Mouse (Mus musculus): ENCODE measurements at regions not wholly inside any gene's neighbourhood (a gene's known extent, or its start where the extent isn't known, plus 50 kb on each side); places are given as distances from the start of the nearest gene placed in this dataset.

DNA sequence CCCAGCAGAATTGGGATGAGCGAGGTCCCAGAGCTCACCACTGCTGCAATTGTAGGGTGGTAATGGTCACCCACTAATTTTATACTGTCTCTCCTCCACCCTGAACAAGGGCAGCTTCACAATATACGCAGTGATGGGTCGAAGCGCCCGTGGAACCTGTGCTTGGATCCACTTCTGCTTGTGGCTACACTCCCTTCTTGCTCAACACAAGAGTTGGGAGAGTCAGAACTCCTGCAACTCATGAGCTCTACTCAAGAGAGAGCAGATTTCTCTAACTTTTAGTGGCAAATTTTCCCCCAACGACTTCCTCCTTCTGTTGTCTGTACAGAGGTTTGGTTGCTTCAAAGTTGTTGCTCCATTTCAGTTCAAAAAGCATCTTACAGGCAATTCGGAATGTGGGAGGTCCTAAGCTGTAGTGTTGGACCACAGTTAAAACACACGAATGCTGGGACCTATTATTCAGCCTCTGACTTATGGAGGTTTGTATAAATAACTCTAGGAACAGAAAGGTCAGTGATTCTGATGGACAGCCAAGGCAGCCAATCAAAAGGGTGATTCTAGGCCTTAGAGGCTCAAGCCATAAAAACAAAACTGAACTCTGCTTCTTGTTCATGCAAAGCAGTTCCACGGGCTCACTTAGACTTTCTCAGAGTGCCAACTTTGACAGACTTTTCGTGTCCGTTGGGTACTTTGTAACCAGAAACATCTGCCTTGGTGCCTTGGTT is 227.8 kb upstream of the Meis1 start:
- peak in 1 of 2 experiments; percentile 8 for DNase-seq

DNA sequence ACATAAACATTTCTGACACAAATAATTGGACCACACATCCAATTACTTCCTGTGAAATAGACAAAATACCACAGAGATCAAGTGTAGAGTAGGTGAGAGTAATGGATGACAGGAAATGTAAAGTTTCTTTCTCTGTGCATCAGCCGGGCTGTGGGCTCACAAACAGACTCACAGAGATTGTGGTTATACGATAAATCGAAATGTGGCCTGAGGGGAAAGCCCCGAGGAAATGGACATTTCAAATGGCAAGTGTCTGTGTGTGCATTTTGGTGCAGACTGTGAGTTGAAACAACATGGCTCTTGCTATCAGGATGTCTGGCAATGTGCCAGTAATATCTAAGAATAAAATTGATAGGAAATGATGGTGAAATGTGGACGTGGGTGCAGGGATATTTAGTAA is 234.8 kb upstream of the Meis1 start:
- DNase-seq = no peak

DNA sequence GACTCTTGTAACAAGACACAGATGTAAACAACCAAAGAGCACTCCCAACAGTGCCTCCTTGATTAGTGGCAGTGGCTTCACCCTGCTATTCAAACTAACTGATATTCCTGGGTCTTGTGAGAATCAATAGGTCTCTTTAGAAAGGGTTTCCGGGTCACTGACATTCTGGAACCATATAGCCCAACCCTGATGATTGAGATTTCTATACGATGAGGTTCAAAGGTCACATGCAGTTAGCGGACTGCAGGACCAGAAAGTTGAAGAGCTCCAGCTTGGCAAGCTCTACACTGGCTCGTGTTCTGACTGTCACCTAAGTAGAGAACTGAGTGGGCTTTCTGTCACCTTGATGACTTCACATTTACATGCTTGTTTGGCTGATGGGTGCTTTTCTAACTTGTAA is 235.4 kb upstream of the Meis1 start:
- no peak for DNase-seq

DNA sequence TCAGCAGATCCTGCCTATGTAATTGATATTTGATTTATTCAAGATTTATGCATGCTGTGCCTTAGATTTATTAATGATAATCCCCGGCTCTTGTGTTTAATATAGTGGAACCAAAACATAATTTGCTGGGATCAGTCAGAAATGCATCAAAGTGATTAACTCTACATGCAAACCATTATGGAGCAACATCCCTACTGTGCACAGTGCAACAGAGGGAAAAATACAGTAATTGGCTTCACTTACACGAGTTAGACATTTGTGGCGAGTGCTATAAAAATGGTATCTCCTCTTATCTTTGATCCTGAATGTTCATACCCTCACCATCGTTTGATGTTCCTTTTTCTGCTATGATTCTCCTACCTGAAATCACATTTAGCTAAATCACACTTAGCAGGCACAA is 238.8 kb upstream of the Meis1 start:
- DNase-seq = no peak

DNA sequence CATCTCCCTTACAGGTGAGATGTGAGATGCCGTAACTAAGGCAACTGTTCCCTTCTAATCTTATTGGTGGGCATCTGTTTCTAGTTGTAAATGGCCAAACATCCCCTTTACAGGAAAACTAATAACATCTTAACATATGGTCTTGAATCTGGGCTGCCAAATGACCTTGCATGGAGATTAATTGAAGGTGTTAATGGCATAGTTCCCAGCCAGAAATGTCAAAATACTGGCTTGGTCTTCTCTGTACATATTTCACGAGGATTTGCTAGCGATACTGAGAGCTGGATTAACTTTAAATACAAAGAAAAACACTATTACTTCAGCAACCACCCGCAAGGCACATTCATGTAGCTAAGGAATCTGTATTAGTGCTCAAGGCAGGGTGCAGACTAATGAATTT is 244.0 kb upstream of the Meis1 start:
- DNase-seq = peak in 1 of 2 experiments; percentile 40

DNA sequence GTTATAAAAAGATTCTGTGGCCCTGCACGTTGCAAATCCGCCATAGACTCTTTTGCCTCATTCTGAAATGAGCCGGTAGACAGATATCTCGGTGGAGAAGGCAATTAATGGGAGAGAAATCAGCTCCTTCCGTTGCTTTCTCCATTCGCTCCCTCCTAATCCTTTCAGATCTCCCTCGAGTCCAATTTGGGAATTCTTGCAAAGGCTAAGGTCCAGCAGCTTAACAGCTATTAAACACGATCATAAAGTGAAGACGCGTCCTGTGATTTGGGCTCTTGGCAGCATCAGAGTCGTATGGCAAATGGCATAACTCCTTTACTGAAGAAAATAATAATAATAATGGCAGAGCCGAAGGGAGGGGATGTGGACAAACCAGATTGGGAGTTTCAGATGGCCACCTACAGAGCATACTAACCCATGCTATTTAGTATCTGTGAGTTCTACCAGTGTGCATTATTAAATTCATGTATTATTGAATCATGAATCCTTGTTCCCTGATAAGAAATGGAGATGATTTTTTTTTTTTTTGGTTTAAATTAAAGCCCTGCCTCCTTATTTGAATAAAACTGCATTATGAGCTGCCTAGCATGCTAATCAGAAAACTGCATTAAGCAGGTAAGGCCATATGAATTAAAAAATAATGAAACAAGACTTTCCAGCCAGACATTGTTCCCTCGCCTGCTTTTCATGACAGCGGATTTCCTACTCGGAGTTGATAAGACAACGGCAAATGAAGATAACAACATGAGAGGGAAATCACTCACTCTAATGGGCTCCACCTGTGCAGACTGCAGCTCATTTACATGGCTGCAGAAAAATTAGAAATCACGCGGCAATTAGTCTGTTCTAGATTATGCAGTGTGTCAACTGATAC is 246.2 kb upstream of the Meis1 start:
- DNase-seq = no peak

DNA sequence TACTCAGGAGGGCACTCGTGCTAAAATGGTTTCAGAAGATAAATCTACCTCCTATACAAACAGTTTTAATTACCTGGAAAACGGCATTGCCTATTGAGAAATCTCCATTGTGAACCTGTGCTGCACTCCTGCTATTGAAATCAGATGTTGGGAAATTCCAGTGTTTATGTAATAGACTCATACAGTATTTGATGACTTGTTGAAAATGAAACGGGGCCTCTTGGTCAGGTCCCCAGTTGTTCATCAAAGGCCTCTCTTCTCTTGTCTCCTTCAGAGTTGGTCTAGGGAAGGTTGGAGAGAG is 246.8 kb upstream of the Meis1 start:
- no peak for DNase-seq

DNA sequence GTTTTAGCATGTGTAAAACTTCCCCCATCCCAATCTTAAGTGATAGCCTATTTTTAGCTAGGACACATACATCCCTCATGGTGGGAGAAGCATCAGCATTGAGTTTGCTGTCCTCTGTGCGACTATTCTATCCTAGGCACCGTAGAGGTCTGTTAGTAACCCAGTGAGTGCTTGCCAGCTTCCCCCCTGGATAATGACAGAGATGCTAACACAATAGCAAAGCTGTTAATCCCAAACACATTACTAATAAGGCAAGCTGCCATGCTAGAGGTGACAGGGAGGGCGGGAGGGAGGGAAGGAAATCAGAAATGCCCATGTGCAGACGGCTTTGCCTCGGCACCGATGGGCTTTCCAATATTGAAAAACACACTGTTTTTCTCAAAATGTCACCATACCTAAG is 272.2 kb upstream of the Meis1 start:
- no peak for DNase-seq

DNA sequence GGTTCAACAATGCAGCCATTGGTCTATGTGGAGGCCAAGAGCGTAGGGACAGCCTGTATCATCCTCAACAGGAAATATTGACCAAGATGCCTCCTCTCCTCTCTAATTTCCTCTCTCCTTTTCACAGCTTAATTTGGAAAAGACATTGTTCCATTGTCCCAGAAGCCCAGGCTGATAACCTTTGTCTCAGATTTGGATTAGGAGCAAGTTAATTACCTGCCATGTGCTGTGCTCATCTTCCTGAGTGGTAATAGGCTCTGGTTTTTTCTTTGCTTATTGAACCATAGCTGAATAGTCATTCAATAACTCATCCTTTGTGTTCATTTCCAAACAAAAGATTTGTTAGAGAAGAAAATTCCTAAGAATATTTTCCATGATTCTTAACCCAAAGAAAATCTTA is 280.6 kb upstream of the Meis1 start:
- no peak for DNase-seq

DNA sequence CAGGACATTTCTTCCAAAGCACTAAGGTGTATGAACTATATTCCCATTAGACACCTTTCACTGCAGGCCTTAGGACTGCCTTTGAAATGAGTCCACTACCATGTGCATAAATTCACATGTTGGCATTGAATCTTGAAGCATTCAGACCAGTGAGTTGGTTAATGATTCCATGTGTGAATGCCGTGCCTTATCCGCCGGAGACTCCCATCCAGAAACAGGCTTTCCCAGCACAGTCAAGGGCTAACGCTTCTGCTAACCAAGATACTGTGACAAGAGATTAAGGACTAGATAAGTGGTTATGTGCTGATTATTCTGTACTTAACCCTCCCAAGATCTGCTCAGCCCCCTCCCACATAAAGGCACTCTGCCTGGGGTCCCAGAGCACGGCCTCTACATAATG is 287.9 kb upstream of the Meis1 start:
- DNase-seq = no peak

DNA sequence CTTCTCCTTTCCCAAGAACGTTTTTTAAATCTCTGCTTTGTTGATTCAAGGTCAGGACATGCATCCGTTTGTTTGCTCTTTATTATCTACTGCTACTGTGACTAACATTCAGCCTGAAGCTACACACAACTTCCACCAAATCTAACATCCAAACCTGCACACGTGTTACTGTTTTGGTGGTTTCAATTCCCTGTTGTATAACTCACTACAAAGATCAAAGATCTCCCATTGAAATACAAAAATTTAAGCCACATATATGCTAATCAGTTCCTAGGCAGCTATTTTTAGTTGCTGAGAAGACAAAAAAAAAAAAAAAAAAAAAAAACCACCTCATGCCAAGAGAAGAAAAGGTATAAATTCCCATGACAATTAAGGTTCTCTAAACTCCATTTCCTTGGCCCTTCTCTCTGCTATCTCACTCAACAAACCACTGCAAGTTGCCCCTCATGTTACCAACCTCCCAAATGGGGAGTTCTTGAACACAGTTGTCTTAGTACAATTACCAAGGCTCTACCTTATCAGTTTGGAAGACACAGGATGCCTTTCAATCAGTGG is 312.0 kb upstream of the Meis1 start:
- no peak for DNase-seq

DNA sequence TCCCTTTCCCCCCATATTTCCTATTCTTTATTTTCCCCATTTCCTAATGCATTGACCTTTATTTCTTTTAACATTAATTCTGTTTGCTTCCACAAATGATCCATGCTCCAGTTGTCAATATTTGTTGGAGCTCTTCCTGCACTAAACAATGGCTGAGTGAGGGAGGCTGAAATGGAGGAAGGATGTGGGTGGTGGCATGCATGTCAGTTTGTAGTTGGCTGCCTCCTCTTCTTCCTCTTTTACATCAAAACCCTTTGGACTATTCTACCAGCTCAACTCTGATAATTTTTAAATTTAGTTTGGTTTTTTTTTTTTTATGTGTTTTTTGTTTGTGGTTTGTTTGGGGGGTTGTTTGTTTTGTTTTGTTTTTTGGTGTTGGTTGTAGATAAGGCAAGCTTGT is 313.5 kb upstream of the Meis1 start:
- no peak for DNase-seq

DNA sequence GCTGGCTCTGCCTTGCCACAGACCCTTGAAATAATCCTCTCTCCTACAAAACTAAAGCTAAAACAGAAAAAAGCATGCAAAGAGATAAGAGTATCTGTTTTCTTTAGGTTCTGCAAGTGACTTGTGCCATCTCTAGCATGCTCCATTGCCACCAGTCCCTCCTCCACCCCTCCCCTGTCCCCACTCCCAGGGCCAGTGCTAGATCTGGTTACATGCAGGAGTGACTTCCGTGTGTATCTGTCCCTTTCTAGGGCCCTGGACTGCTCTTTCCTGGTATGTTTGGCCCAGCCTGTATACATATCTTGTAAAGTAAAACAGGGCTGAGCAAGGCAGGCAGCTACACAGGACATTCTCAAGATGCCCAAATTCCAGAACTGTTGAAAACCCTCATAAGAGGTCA is 313.9 kb upstream of the Meis1 start:
- DNase-seq = no peak

DNA sequence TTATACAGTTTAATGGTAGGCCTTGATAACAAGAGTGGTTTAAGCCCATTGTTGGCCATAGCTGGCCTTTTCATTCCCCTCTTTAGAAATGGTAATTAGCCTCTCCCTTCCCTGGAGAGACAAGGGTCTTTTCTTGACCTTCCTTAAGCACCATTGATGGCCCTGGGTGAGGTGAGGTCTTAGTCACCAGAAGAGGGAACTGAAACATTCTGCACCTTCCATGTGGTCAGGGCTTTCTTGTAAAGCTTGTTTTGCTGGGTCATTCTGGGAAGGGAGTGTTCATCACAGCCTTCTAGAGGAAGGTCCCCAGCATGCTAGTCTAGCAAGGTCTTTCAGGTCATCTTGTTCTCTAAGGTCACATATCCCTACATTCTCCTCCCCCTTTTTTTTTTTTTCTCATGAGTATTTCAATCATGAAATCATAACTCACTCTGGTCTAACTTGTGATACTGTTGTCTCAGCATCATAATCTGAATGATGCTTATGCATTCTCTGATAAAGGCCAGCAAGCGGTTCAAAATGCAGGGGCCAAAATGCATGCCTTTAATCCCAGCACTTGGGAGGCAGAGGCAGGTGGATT is 315.2 kb upstream of the Meis1 start:
- no peak for DNase-seq

DNA sequence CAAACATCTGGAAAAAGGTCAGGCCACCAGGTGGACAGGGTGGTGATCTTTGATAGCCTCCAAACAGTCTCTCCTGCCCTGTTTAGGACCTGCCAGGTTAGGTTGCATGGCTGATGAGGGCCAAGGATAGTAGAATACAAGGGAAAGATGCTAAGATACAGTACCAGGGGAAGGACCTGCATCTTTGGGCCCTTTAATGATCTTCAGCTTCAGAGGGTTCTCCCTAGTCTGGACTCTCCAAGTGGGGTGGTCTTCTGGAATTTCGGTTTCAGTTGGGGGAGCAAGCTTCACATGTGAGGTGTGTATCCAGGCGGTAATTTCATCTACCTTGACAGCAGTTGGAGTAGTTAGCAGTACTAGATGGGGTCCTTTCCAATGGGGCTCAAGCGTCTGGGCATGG is 316.6 kb upstream of the Meis1 start:
- DNase-seq = no peak

DNA sequence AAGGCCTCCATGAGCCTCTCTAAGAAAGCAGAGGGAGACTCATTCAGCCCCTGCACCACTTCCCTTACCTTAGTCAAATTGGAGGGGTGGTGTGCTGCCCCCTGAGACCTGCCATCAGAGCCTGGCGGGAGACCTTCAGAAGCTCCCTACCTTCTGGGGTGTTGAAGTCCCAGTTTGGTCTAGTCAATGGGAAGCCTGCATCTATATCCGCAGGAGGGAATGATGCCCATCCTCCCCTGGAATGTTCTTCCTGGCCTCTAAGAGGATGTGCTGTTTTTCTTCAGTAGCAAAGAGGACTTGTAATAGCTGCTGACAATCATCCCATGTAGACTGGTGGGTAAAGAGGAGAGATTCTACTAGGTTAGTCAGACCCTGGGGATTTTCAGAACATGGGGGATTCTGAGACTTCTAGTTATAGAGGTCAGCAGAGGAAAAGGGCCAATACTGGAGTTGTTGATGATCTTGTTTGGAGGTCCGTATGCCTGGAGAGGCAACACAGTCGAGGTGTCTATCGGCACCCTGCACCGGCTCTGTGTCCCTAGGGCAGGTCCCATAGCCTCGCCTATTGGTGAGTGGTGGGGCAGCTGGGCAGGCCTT is 321.0 kb upstream of the Meis1 start:
- no peak for DNase-seq

DNA sequence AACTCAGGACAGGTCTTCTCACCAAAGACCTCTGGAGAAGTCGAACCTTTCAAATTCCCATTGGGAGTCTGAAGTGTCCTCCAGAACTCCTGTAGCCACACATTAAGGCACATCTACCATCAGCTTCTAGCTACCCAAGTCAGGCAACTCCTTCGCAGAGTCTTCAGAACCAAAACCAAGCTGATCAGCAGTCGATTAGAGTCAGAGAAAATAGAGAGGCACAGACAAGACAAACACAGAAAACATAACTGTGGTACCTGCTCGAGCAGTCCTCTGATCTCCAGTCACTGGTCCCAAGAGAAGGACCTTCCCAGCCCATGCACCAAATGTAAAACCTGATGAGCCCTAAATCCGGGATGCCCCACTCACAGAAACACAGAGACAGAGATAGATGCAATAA is 322.1 kb upstream of the Meis1 start:
- no peak for DNase-seq

DNA sequence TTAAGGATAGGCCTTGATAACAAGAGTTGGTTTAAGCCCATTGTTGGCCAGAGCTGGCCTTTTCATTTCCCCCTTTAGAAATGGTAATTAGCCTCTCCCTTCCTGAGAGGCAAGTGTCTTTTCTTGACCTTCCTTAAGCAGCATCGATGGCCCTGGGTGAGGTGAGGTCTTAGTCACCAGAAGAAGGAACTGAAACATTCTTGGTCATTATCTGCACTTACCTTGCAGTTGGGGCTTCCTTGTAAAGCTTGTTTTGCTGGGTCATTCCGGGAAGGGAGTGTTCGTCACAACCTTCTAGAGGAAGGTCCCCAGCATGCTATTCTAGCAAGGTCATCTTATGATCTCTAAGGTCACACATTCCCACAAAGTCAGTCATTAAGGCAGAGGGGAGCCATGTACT is 322.6 kb upstream of the Meis1 start:
- DNase-seq = no peak

DNA sequence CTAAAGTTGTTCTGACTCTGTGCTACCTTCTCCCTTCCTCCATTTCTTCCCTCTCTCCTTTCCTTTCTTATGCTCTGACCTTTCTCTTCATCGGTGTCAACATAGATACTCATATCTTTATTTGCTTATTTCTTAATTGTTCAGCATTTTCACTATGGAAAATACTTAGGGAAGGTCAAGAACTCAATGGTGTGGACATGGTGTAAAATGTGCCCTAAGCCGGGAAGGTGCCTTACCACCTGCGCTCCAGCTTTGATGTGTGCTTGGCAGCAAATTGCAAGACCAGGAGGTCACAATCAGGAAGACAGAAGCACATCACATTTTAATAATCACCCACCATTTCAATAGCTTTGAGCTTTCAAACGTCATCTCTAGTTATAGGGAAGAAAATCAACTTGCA is 324.0 kb upstream of the Meis1 start:
- DNase-seq = no peak

DNA sequence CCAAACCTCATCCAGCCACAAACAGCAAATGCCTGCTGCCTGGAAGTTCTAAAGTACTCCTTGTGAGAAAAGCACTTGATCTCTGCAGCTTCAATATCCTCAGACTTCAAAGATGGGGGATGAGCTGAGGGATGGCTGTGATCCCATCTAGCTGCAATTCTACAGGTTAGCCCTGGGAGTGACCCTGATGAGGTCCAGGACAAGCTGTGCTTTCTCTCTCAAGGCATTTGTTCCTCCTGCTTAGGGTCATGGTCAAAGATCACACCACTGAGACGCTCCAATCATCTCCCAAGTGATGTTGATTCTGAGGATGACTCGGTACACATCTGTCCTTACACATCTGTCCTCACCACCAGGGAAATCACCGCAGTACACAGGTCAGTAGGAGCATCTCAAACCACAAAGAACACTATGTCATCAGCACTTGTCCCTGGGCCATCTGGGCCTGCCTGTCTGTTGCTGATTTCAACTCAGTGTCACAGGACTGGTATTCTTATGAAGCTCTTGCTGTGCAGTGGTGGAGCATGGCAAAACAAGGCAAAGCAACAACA is 327.6 kb upstream of the Meis1 start:
- DNase-seq = no peak

DNA sequence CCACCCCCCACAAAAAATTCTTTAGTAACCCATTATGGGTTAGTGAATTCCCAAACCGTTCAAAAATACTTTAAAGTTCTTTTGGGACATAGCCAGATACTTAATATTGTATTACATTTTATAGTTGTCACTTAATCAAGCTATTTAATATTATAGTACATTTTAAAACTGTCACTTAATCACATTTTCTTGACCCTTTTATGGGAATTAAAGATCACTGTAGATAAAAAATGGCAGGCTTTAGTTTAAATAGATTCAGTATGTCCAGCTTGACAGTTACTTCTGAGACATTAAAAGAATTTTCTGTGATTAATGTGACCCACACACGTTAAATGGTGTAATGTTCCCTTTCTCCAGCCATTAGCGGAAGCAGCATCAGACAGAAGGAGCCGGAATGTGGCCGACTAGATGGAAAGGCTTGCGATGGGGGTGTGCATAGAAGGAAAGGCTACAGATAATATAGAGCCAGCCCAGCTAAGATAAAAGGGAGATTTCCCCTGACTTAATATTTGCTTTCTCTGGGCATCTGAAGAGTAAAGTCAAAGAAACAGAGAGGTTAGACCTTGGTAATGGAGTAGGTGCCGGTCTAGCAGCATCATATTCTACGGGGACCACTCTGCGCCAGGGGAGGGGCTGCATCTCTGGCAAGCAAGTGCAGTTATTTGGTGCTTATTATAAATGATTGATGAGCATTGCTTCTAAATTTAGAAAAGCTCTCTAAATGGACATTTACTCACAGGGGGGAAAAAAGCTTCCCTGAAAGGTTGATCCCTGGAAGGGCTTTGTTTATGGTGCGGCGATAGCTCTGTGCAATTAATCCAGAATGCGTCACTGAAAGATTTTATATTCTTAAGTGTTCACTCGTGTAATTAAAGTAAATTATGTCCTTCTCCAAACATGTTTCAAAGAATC is 331.8 kb upstream of the Meis1 start:
- no peak for DNase-seq

DNA sequence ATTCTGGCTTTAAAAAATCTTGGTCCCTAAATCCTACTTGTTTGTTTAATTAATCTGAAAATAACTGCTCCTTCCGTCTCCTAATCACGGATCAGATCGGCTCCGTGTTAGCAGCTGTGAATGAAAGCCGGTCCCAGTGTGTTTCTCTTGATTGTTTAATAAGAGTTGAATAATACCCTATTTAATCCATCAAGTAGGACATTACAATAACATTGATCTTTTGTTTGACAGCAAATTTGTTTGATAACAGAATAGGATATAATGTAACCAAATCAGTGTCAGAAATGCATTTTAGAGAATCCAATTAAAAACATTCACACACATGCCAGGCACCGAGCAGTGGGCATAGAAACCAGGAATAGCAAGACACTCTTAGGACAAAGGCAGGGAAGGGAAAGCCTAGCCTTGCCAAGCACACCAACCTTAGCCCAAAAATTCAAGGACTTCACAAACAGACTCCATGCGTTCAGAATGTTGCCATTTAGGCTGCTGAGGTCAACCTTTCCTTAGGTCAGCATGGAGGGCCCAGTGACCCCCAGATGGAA is 332.5 kb upstream of the Meis1 start:
- no peak for DNase-seq
